Mouse (Mus musculus): ENCODE measurements around the gene Pdxk. TPM values are rescaled to one million over a fixed set of nuclear protein-coding genes. Genes with fewer than 3 reads are reported as not detected.

Gene Pdxk
- polyA plus RNA-seq, 1 experiment from 2014 or later = 12.1 TPM

GRCm38 (mm10) chr10:78457495-78458347 lies 7.1 kb downstream of the Pdxk start:
- Histone ChIP-seq H3K4me1 (peaks cover 25% of the 10 kb centered on the region), H3K4me2 (replicated peaks) (no peak overlapping the region), H3K27ac (peak overlapping the region; percentile 24; the same call in 1 of the 2 replicates), H3K4me3 (no peak overlapping the region), H3K9me3 (no peaks in the 10 kb centered on the region), H3K27me3 (no peaks in the 10 kb centered on the region), H3K9ac (no peak overlapping the region), H3K36me3 (no peaks in the 10 kb centered on the region)
- no peak for ATAC-seq (ENCODE audit: insufficient number of reproducible peaks, insufficient read depth, low FRiP score, low TSS enrichment)
- 25% methylated on average over 10 of the region's 10 CpGs for WGBS

- no peak overlapping the region for H3K27ac ChIP-seq
- H3K4me2 ChIP-seq (replicated peaks) = no peak overlapping the region
- no peaks in the 10 kb centered on the region for H3K27me3 ChIP-seq
- no peak overlapping the region for H3K4me3 ChIP-seq
- WGBS = 86% methylated on average over 13 of the region's 13 CpGs
- no peaks in the 10 kb centered on the region for H3K36me3 ChIP-seq
- peaks cover 25% of the 10 kb centered on the region for H3K4me1 ChIP-seq
- no peaks in the 10 kb centered on the region for H3K9me3 ChIP-seq
- no peak overlapping the region for H3K9ac ChIP-seq
- no peak for ATAC-seq (ENCODE audit: insufficient number of reproducible peaks, insufficient read depth, low FRiP score, low TSS enrichment)
Measured at GRCm38 (mm10) chr10:78456696-78457095, 8.1 kb downstream of the Pdxk start.

- Histone ChIP-seq H3K4me3 (no peak overlapping the region), H3K9me3 (no peaks in the 10 kb centered on the region), H3K27me3 (no peaks in the 10 kb centered on the region), H3K27ac (no peak overlapping the region), H3K4me2 (replicated peaks) (no peak overlapping the region), H3K36me3 (peaks cover 19% of the 10 kb centered on the region), H3K9ac (no peak overlapping the region), H3K4me1 (peaks cover 3% of the 10 kb centered on the region)
- ATAC-seq (ENCODE audit: insufficient number of reproducible peaks, insufficient read depth, low FRiP score, low TSS enrichment) = 0 out of 2 replicates have a peak, but pooled peaks have one; percentile 32
- WGBS = 72% methylated on average over 4 of the region's 4 CpGs
Measured at GRCm38 (mm10) chr10:78452641-78453040, 12.1 kb downstream of the Pdxk start.

- no peak overlapping the region for H3K27ac ChIP-seq
- no peak overlapping the region for H3K4me2 ChIP-seq (replicated peaks)
- no peak for ATAC-seq (ENCODE audit: insufficient number of reproducible peaks, insufficient read depth, low FRiP score, low TSS enrichment)
- WGBS = 89% methylated on average over 5 of the region's 5 CpGs
- peaks cover 23% of the 10 kb centered on the region for H3K36me3 ChIP-seq
- no peaks in the 10 kb centered on the region for H3K27me3 ChIP-seq
- H3K4me3 ChIP-seq = no peak overlapping the region
- H3K9me3 ChIP-seq = no peaks in the 10 kb centered on the region
- no peak overlapping the region for H3K9ac ChIP-seq
- H3K4me1 ChIP-seq = no peaks in the 10 kb centered on the region
Measured at GRCm38 (mm10) chr10:78450761-78451160, 14.0 kb downstream of the Pdxk start.

GRCm38 (mm10) chr10:78447396-78447795 lies 17.4 kb downstream of the Pdxk start:
- H3K27me3 ChIP-seq = no peaks in the 10 kb centered on the region
- peaks cover 35% of the 10 kb centered on the region for H3K36me3 ChIP-seq
- no peaks in the 10 kb centered on the region for H3K9me3 ChIP-seq
- 73% methylated on average over 3 of the region's 3 CpGs for WGBS
- no peak overlapping the region for H3K9ac ChIP-seq
- H3K4me1 ChIP-seq = no peaks in the 10 kb centered on the region
- no peak overlapping the region for H3K4me2 ChIP-seq (replicated peaks)
- ATAC-seq (ENCODE audit: insufficient number of reproducible peaks, insufficient read depth, low FRiP score, low TSS enrichment) = no peak
- no peak overlapping the region for H3K27ac ChIP-seq
- no peak overlapping the region for H3K4me3 ChIP-seq

- 92% methylated on average over 3 of the region's 3 CpGs for WGBS
Measured at GRCm38 (mm10) chr10:78446195-78446594, 18.6 kb downstream of the Pdxk start.

GRCm38 (mm10) chr10:78442292-78442691 lies 22.5 kb downstream of the Pdxk start:
- no peaks in the 10 kb centered on the region for H3K27me3 ChIP-seq
- H3K36me3 ChIP-seq = peaks cover 22% of the 10 kb centered on the region
- no peaks in the 10 kb centered on the region for H3K4me1 ChIP-seq
- no peak overlapping the region for H3K4me2 ChIP-seq (replicated peaks)
- H3K9ac ChIP-seq = no peak overlapping the region
- ATAC-seq (ENCODE audit: insufficient number of reproducible peaks, insufficient read depth, low FRiP score, low TSS enrichment) = no peak
- no peaks in the 10 kb centered on the region for H3K9me3 ChIP-seq
- no peak overlapping the region for H3K27ac ChIP-seq
- 94% methylated on average over 3 of the region's 3 CpGs for WGBS
- no peak overlapping the region for H3K4me3 ChIP-seq

More at GRCm38 (mm10) chr10:78446195-78446594, 18.6 kb downstream of the Pdxk start:
- no peak for ATAC-seq (ENCODE audit: insufficient number of reproducible peaks, insufficient read depth, low FRiP score, low TSS enrichment)
- no peak overlapping the region for H3K27ac ChIP-seq
- no peaks in the 10 kb centered on the region for H3K9me3 ChIP-seq
- no peak overlapping the region for H3K4me3 ChIP-seq
- no peaks in the 10 kb centered on the region for H3K4me1 ChIP-seq
- H3K36me3 ChIP-seq = peaks cover 35% of the 10 kb centered on the region
- no peak overlapping the region for H3K9ac ChIP-seq
- no peaks in the 10 kb centered on the region for H3K27me3 ChIP-seq
- no peak overlapping the region for H3K4me2 ChIP-seq (replicated peaks)

GRCm38 (mm10) chr10:78441606-78442005 lies 23.2 kb downstream of the Pdxk start:
- 83% methylated on average over 5 of the region's 5 CpGs for WGBS
- ATAC-seq (ENCODE audit: insufficient number of reproducible peaks, insufficient read depth, low FRiP score, low TSS enrichment) = no peak
- peaks cover 22% of the 10 kb centered on the region for H3K36me3 ChIP-seq

GRCm38 (mm10) chr10:78440812-78441211 lies 24.0 kb downstream of the Pdxk start:
- Histone ChIP-seq H3K27ac (no peak overlapping the region), H3K27me3 (no peaks in the 10 kb centered on the region), H3K4me2 (replicated peaks) (no peak overlapping the region), H3K9ac (no peak overlapping the region), H3K4me3 (no peak overlapping the region), H3K4me1 (no peaks in the 10 kb centered on the region), H3K9me3 (no peaks in the 10 kb centered on the region), H3K36me3 (peaks cover 18% of the 10 kb centered on the region; the same call in 1 of the 2 replicates)
- no peak for ATAC-seq (ENCODE audit: insufficient number of reproducible peaks, insufficient read depth, low FRiP score, low TSS enrichment)
- 68% methylated on average over 9 of the region's 9 CpGs for WGBS

More at GRCm38 (mm10) chr10:78441606-78442005, 23.2 kb downstream of the Pdxk start:
- no peaks in the 10 kb centered on the region for H3K27me3 ChIP-seq
- H3K4me3 ChIP-seq = no peak overlapping the region
- no peak overlapping the region for H3K27ac ChIP-seq
- no peak overlapping the region for H3K4me2 ChIP-seq (replicated peaks)
- H3K9me3 ChIP-seq = no peaks in the 10 kb centered on the region
- H3K9ac ChIP-seq = no peak overlapping the region
- no peaks in the 10 kb centered on the region for H3K4me1 ChIP-seq

GRCm38 (mm10) chr10:78439990-78440389 lies 24.8 kb downstream of the Pdxk start:
- Histone ChIP-seq H3K9ac (no peak overlapping the region), H3K36me3 (peaks cover 18% of the 10 kb centered on the region; the same call in 1 of the 2 replicates)
- WGBS = 86% methylated on average over 7 of the region's 7 CpGs

GRCm38 (mm10) chr10:78439550-78439949 lies 25.2 kb downstream of the Pdxk start:
- H3K9me3 ChIP-seq = no peaks in the 10 kb centered on the region
- H3K4me2 ChIP-seq (replicated peaks) = no peak overlapping the region
- H3K4me1 ChIP-seq = no peaks in the 10 kb centered on the region
- peaks cover 18% of the 10 kb centered on the region; the same call in 1 of the 2 replicates for H3K36me3 ChIP-seq
- no peak overlapping the region for H3K9ac ChIP-seq
- H3K4me3 ChIP-seq = no peak overlapping the region
- H3K27ac ChIP-seq = no peak overlapping the region
- no peak for ATAC-seq (ENCODE audit: insufficient number of reproducible peaks, insufficient read depth, low FRiP score, low TSS enrichment)
- no peaks in the 10 kb centered on the region for H3K27me3 ChIP-seq
- WGBS = 58% methylated on average over 5 of the region's 5 CpGs

More at GRCm38 (mm10) chr10:78439990-78440389, 24.8 kb downstream of the Pdxk start:
- no peak for ATAC-seq (ENCODE audit: insufficient number of reproducible peaks, insufficient read depth, low FRiP score, low TSS enrichment)
- H3K4me3 ChIP-seq = no peak overlapping the region
- no peak overlapping the region for H3K4me2 ChIP-seq (replicated peaks)
- H3K27me3 ChIP-seq = no peaks in the 10 kb centered on the region
- no peaks in the 10 kb centered on the region for H3K4me1 ChIP-seq
- no peaks in the 10 kb centered on the region for H3K9me3 ChIP-seq
- H3K27ac ChIP-seq = no peak overlapping the region

- Histone ChIP-seq H3K4me3 (no peak overlapping the region), H3K9me3 (no peaks in the 10 kb centered on the region), H3K36me3 (peaks cover 11% of the 10 kb centered on the region; the same call in 1 of the 2 replicates), H3K9ac (no peak overlapping the region), H3K27ac (no peak overlapping the region), H3K4me1 (no peaks in the 10 kb centered on the region), H3K4me2 (replicated peaks) (no peak overlapping the region), H3K27me3 (no peaks in the 10 kb centered on the region)
- WGBS = 16% methylated on average over 5 of the region's 5 CpGs
- ATAC-seq (ENCODE audit: insufficient number of reproducible peaks, insufficient read depth, low FRiP score, low TSS enrichment) = no peak
Measured at GRCm38 (mm10) chr10:78438094-78438493, 26.7 kb downstream of the Pdxk start.
